Mouse (Mus musculus): ENCODE measurements around the gene Amt. TPM values are rescaled to one million over a fixed set of nuclear protein-coding genes. Genes with fewer than 3 reads are reported as not detected.
"Not testable (repeated sequence)": the region's sequence is repeated elsewhere in the genome, so short reads cannot be mapped to it uniquely, and the experiment has no call there.

Amt gene
- polyA plus RNA-seq, 1 experiment from 2014 or later = 30.2 TPM

DNA sequence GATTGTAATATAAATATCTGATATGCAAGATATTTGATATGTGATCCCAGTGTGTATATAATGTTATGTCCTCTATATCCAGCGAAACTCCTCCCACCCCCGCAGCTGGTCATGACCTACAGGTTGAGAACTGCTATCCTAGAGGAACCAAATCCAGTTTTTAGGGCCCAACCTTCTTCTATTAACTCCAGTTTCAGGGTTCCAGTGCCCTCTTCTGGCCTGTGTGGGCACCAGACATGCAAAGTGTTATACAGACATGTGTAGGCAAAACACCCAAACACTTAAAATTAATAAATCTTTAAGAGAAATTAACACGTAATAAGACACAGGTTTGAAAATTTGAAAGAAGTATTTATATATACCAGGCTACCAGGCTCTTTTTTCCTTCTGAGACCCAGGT lies 20.9 kb downstream of the Amt start:
- ATAC-seq = no peak
- 96% methylated on average over 3 of the region's 3 CpGs for whole genome bisulfite sequencing

DNA sequence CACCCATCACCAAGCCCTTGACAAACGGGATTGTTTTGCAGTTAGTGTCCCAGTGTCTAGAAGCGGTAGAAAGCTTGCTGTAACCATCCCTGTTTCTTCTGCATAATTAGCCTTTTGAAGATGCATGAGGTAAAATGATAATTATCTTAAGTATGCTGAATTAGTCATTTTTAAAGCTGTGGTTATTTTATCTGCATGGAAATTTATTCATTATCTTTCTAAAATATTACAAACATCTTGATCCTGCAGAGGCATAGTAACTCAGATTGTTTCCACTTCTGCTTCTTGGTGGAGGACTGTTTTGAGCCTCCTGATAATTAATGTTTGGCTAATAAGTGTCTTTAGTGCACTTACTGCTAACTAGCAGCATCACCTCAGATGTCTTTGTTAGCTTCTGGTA lies 21.8 kb downstream of the Amt start:
- ATAC-seq = no peak
- WGBS = 73% methylated on average over 2 of the region's 2 CpGs

More for the DNA sequence above, 20.9 kb downstream of the Amt start:
- Histone ChIP-seq H3K27me3 (ENCODE audit: control insufficient read depth, insufficient read depth, low read depth, low read length) (no peaks in the 10 kb centered on the region), H3K4me2 (ENCODE audit: low read length) (no peak overlapping the region), H3K4me3 (ENCODE audit: low read depth, low read length) (no peak overlapping the region), H3K9ac (ENCODE audit: low read depth, low read length) (no peak overlapping the region), H3K9me3 (replicated peaks; ENCODE audit: control insufficient read depth, low read length, poor library complexity, severe bottlenecking) (no peaks in the 10 kb centered on the region), H3K36me3 (ENCODE audit: control insufficient read depth, insufficient read depth, low read length) (no peaks in the 10 kb centered on the region), H3K4me1 (ENCODE audit: control insufficient read depth, insufficient read depth, low read length) (no peaks in the 10 kb centered on the region), H3K27ac (ENCODE audit: low read length) (no peak overlapping the region)

DNA sequence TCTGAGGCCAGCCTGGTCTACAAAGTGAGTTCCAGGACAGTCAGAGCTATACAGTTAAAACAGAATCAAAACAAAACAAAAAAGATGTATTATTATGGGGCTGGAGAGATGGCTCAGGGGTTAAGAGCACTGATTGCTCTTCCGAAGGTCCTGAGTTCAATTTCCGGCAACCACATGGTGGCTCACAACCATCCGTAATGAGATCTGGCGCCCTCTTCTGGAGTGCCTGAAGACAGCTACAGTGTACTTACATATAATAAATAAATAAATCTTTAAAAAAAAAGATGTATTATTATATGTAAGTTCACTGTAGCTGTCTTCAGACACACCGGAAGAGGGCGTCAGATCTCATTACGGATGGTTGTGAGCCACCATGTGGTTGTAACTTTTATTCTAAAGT lies 25.4 kb downstream of the Amt start:
- not testable (repeated sequence) for H3K4me2 ChIP-seq (ENCODE audit: low read length); H3K9ac ChIP-seq (ENCODE audit: low read depth, low read length); H3K36me3 ChIP-seq (ENCODE audit: control insufficient read depth, insufficient read depth, low read length); H3K4me1 ChIP-seq (ENCODE audit: control insufficient read depth, insufficient read depth, low read length); H3K9me3 ChIP-seq (replicated peaks; ENCODE audit: control insufficient read depth, low read length, poor library complexity, severe bottlenecking); H3K27ac ChIP-seq (ENCODE audit: low read length); ATAC-seq; H3K27me3 ChIP-seq (ENCODE audit: control insufficient read depth, insufficient read depth, low read depth, low read length); H3K4me3 ChIP-seq (ENCODE audit: low read depth, low read length)
- WGBS = 93% methylated on average over 7 of the region's 7 CpGs

More for the DNA sequence above, 21.8 kb downstream of the Amt start:
- Histone ChIP-seq H3K4me1 (ENCODE audit: control insufficient read depth, insufficient read depth, low read length) (no peaks in the 10 kb centered on the region), H3K4me2 (ENCODE audit: low read length) (no peak overlapping the region), H3K4me3 (ENCODE audit: low read depth, low read length) (no peak overlapping the region), H3K27me3 (ENCODE audit: control insufficient read depth, insufficient read depth, low read depth, low read length) (no peaks in the 10 kb centered on the region), H3K27ac (ENCODE audit: low read length) (no peak overlapping the region), H3K9me3 (replicated peaks; ENCODE audit: control insufficient read depth, low read length, poor library complexity, severe bottlenecking) (no peaks in the 10 kb centered on the region), H3K36me3 (ENCODE audit: control insufficient read depth, insufficient read depth, low read length) (no peaks in the 10 kb centered on the region), H3K9ac (ENCODE audit: low read depth, low read length) (no peak overlapping the region)

DNA sequence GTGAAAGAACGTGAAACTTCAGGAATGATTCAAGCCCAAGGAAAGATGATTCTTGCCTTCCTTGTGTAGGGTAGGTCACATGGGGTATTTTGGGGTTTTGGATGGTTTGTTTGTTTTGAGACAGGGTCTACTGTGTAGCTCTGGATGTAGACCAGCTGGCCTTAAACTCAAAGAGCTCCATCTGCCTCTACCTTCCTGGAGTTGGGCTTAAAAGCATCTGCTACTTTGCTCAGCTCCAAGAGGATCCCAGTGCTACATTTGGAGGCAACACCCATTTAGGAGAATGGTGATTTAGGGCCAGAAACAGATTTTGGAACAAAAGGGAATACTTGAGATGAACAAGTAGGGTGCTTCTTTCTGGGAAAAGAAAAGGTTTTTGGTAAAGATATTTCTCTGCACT lies 28.1 kb downstream of the Amt start:
- Histone ChIP-seq H3K27ac (ENCODE audit: low read length) (0 out of 2 replicates have a peak overlapping the region, but pooled peaks have one; percentile 22), H3K27me3 (ENCODE audit: control insufficient read depth, insufficient read depth, low read depth, low read length) (no peaks in the 10 kb centered on the region), H3K4me3 (ENCODE audit: low read depth, low read length) (no peak overlapping the region), H3K9me3 (replicated peaks; ENCODE audit: control insufficient read depth, low read length, poor library complexity, severe bottlenecking) (no peaks in the 10 kb centered on the region), H3K9ac (ENCODE audit: low read depth, low read length) (no peak overlapping the region), H3K4me1 (ENCODE audit: control insufficient read depth, insufficient read depth, low read length) (no peaks in the 10 kb centered on the region), H3K36me3 (ENCODE audit: control insufficient read depth, insufficient read depth, low read length) (peaks cover 8% of the 10 kb centered on the region), H3K4me2 (ENCODE audit: low read length) (no peak overlapping the region)
- ATAC-seq = no peak
- WGBS = 94% methylated on average over 1 of the region's 1 CpGs

DNA sequence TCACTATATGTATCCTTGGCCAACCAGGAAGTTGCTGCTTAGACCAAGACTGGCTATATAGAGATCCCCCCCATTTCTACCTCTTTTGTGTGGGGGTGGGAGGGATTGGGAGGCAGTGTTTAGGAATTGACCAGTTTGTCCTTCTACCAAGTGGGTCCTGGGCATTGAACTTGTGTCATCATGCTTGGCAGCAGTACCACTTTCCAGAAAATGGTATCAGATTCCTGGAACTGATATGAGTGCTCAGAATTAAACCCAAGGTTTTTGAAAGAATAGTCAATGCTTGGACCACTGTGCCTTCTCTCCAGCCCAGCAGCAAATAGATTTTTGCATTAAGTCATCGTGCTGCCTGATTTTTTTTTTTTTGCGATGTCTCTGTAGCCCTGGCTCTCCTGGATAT lies 29.2 kb downstream of the Amt start:
- WGBS = 95% methylated on average over 2 of the region's 2 CpGs

DNA sequence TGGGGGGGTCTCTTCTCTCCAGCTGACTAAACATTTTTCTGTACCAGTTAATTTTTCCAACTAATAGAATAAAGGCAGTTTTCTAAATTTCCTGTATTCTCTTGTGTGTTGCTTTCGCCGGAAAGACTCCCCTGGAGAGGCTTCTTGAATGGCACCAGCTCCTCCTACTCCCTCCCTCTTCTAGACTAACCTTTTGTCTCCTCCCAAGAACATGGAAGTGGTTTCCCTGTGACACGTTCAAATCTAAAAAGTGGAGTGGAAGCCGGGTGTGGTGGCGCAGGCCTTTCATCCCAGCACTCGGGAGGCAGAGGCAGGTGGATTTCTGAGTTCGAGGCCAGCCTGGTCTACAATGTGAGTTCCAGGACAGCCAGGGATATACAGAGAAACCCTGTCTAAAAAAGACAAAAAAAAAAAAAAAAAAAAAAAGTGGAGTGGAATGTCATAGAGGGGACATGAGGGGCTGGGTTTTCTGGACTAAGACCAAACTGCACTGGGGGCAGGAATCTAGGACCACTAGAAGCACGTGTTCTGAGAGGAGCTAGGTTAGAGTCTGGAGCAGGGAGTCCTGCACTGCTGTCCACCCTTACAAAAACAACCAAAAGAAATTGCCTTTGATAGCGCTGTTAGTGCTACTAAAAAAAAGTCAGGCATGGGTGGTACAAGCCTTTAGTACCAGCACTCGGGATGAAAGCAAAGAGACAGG lies 41.3 kb downstream of the Amt start:
- peaks cover 18% of the 10 kb centered on the region for H3K36me3 ChIP-seq (ENCODE audit: control insufficient read depth, insufficient read depth, low read length)
- no peaks in the 10 kb centered on the region for H3K9me3 ChIP-seq (replicated peaks; ENCODE audit: control insufficient read depth, low read length, poor library complexity, severe bottlenecking)
- H3K4me1 ChIP-seq (ENCODE audit: control insufficient read depth, insufficient read depth, low read length) = peaks cover 13% of the 10 kb centered on the region
- H3K4me2 ChIP-seq (ENCODE audit: low read length) = no peak overlapping the region
- no peak overlapping the region for H3K9ac ChIP-seq (ENCODE audit: low read depth, low read length)
- no peaks in the 10 kb centered on the region for H3K27me3 ChIP-seq (ENCODE audit: control insufficient read depth, insufficient read depth, low read depth, low read length)
- peak overlapping the region; percentile 80; the same call in 1 of the 2 replicates for H3K27ac ChIP-seq (ENCODE audit: low read length)
- no peak for ATAC-seq
- no peak overlapping the region for H3K4me3 ChIP-seq (ENCODE audit: low read depth, low read length)
- 67% methylated on average over 10 of the region's 10 CpGs for WGBS

More for the DNA sequence above, 29.2 kb downstream of the Amt start:
- H3K4me2 ChIP-seq (ENCODE audit: low read length) = no peak overlapping the region
- peaks cover 9% of the 10 kb centered on the region for H3K36me3 ChIP-seq (ENCODE audit: control insufficient read depth, insufficient read depth, low read length)
- ATAC-seq = no peak
- no peaks in the 10 kb centered on the region for H3K9me3 ChIP-seq (replicated peaks; ENCODE audit: control insufficient read depth, low read length, poor library complexity, severe bottlenecking)
- H3K4me1 ChIP-seq (ENCODE audit: control insufficient read depth, insufficient read depth, low read length) = no peaks in the 10 kb centered on the region
- H3K27me3 ChIP-seq (ENCODE audit: control insufficient read depth, insufficient read depth, low read depth, low read length) = no peaks in the 10 kb centered on the region
- H3K4me3 ChIP-seq (ENCODE audit: low read depth, low read length) = no peak overlapping the region
- no peak overlapping the region for H3K27ac ChIP-seq (ENCODE audit: low read length)
- no peak overlapping the region for H3K9ac ChIP-seq (ENCODE audit: low read depth, low read length)

DNA sequence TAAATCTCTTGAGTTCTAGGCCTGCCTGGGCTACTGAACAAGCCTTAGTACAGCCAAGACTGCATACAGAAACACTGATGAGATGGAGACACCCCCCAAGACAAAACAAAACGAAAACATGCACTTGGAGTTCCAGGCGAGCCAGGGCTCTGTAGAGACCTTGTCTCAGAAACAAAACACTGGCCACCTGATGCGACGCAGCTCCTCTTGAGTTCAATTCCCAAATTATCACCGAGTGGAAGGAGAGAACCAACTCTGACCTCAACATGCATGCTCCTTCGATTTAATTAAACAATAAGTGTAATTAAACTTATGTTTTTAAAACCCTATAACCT lies 41.9 kb downstream of the Amt start:
- H3K4me1 ChIP-seq (ENCODE audit: control insufficient read depth, insufficient read depth, low read length) = peaks cover 13% of the 10 kb centered on the region
- 35% methylated on average over 6 of the region's 6 CpGs for WGBS
- peaks cover 15% of the 10 kb centered on the region for H3K36me3 ChIP-seq (ENCODE audit: control insufficient read depth, insufficient read depth, low read length)
- ATAC-seq = peak; percentile 18; the same call in 1 of the 2 replicates
- peak overlapping the region; percentile 76; the same call in 1 of the 2 replicates for H3K9ac ChIP-seq (ENCODE audit: low read depth, low read length)
- peak overlapping the region; percentile 56 for H3K4me3 ChIP-seq (ENCODE audit: low read depth, low read length)
- H3K4me2 ChIP-seq (ENCODE audit: low read length) = peak overlapping the region; percentile 62
- H3K9me3 ChIP-seq (replicated peaks; ENCODE audit: control insufficient read depth, low read length, poor library complexity, severe bottlenecking) = no peaks in the 10 kb centered on the region
- H3K27ac ChIP-seq (ENCODE audit: low read length) = peak overlapping the region; percentile 80
- H3K27me3 ChIP-seq (ENCODE audit: control insufficient read depth, insufficient read depth, low read depth, low read length) = no peaks in the 10 kb centered on the region

DNA sequence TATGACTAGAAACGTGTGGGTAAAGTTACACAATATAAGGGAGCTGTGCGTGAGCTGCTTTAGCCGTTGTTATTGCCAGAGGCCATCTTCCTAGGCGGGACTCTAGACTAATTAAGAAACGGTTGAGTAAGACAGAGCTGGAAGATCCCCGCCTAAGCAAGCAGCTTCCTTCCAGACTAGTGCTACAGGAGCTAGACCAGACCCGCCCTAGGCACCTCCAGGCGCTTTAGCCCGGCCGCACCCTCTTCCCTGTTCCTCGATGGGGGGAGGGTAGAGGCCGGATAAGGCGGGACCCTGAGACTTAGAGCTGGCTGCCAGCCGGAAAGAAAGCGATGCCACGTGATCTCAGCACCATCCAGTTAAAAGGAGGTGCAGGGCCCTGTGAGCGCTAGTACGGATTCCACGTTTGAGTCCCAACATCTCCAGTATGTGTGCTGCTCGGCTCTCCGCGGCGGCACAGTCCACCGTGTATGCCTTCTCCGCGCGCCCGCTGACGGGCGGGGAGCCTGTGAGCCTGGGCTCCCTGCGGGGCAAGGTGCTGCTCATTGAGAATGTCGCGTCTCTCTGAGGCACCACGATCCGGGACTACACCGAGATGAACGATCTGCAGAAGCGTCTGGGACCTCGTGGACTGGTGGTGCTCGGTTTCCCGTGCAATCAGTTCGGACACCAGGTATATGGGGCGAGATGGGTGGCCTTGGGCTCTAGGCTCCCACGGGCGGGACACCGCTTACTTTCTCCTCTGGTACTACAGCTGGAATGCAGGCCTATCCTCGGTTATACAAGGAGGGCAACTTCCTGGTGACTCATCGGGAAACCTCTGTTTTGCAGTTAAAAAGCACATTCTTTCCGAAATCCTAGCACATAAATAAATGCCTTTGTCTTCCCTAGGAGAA lies 42.5 kb downstream of the Amt start, which contains the start of gene Gpx1:
Gene Gpx1 (plus strand): TSS at position 18 of the 896 bp plus-strand sequence.
- Histone ChIP-seq H3K4me1 (ENCODE audit: control insufficient read depth, insufficient read depth, low read length) (peaks cover 13% of the 10 kb centered on the region), H3K4me2 (ENCODE audit: low read length) (peak within 1 kb of the TSS; percentile 62), H3K36me3 (ENCODE audit: control insufficient read depth, insufficient read depth, low read length) (peaks cover 12% of the 10 kb centered on the region), H3K9me3 (replicated peaks; ENCODE audit: control insufficient read depth, low read length, poor library complexity, severe bottlenecking) (no peaks in the 10 kb centered on the region), H3K27me3 (ENCODE audit: control insufficient read depth, insufficient read depth, low read depth, low read length) (no peaks in the 10 kb centered on the region), H3K27ac (ENCODE audit: low read length) (peak within 1 kb of the TSS; percentile 80), H3K4me3 (ENCODE audit: low read depth, low read length) (peak within 1 kb of the TSS; percentile 56), H3K9ac (ENCODE audit: low read depth, low read length) (peak within 1 kb of the TSS; percentile 76)
- peak; percentile 97 for ATAC-seq
- under 1% methylated on average over 49 of the region's 49 CpGs for WGBS

DNA sequence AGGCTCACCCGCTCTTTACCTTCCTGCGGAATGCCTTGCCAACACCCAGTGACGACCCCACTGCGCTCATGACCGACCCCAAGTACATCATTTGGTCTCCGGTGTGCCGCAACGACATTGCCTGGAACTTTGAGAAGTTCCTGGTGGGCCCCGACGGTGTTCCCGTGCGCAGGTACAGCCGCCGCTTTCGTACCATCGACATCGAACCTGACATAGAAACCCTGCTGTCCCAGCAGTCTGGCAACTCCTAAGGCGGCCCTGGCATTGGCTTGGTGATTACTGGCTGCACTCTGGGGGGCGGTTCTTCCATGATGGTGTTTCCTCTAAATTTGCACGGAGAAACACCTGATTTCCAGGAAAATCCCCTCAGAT lies 43.2 kb downstream of the Amt start:
- WGBS = 20% methylated on average over 20 of the region's 20 CpGs

More for the DNA sequence above, 43.2 kb downstream of the Amt start:
- H3K36me3 ChIP-seq (ENCODE audit: control insufficient read depth, insufficient read depth, low read length) = peaks cover 5% of the 10 kb centered on the region
- H3K9ac ChIP-seq (ENCODE audit: low read depth, low read length) = peak overlapping the region; percentile 76
- H3K4me2 ChIP-seq (ENCODE audit: low read length) = peak overlapping the region; percentile 62
- no peaks in the 10 kb centered on the region for H3K27me3 ChIP-seq (ENCODE audit: control insufficient read depth, insufficient read depth, low read depth, low read length)
- H3K27ac ChIP-seq (ENCODE audit: low read length) = no peak overlapping the region
- H3K9me3 ChIP-seq (replicated peaks; ENCODE audit: control insufficient read depth, low read length, poor library complexity, severe bottlenecking) = no peaks in the 10 kb centered on the region
- peak overlapping the region; percentile 56 for H3K4me3 ChIP-seq (ENCODE audit: low read depth, low read length)
- no peak for ATAC-seq
- H3K4me1 ChIP-seq (ENCODE audit: control insufficient read depth, insufficient read depth, low read length) = peaks cover 13% of the 10 kb centered on the region

Data from midbrain, embryonic 16.5 days (tissue).